Mouse (Mus musculus) small intestine, adult 2 months (tissue): ENCODE data around the gene Uaca.

Source experiments
- CTCF ChIP-seq: fragments of 200-500 bp; IDR thresholded peaks from 2 replicates; pipeline ENCODE4 v1.5.1; 2012; ENCODE audit warnings: low read depth, mild to moderate bottlenecking, control low read depth, inconsistent platforms, low read length, moderate library complexity, mixed read lengths; ENCODE audit not compliant: insufficient replicate concordance, insufficient read length; ENCODE audit errors: extremely low read depth
- POLR2A ChIP-seq: fragments of 200-500 bp; IDR thresholded peaks from 2 replicates; pipeline ENCODE4 v1.6.1; 2012; ENCODE audit warnings: low read depth, mild to moderate bottlenecking, control low read depth, inconsistent platforms, low read length, moderate library complexity

GRCm38 (mm10) chr9:60806021-60806420, 11.7 kb downstream of the Uaca start:
- TF ChIP-seq POLR2A (no peak), CTCF (no peak)
